Mouse (Mus musculus): ENCODE results near the gene AA986860.

Gene AA986860

DNA sequence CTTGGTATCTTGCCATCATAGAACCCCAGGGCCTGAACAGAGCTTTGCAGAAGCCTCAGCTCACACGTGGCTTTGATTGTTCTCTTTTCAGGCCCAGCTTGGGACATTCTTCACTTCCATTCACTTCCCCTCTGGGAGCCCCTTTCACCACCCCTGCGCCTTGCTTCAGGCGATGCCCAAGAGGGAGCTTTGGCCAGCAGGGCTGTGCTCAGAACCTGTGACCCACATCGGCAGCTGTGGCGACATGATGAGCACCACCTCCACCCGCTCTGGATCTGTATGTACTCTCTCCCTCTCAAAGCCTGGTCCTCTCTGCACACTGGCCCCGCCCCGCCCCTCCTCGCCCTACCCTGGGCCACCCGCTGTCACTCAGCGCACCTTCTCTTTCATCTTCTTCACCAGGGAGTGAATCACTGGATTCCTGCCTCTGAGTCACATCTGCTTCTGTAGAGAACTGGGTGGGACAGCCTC, 5.7 kb downstream of the AA986860 start:
- DNase-seq = no peak

DNA sequence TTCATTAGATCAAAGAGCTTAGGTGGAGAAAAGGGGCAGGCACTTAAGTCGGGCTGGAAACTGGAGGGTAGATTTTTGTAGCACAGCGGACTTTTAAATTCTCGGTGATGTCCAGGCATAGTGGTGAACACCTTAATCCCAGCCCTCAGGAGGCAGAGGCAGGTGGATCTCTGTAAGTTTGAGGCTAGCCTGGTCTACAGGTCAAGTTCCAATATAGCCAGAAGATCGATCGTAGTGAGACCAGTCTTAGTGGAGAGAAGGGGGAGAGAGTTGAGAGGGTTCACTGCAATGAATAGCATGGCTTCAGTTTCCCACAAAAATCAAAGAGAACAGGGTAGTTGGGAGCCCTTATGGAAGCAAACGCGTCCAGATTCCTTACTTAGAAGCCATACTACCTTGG, 6.1 kb downstream of the AA986860 start:
- no peak for DNase-seq

DNA sequence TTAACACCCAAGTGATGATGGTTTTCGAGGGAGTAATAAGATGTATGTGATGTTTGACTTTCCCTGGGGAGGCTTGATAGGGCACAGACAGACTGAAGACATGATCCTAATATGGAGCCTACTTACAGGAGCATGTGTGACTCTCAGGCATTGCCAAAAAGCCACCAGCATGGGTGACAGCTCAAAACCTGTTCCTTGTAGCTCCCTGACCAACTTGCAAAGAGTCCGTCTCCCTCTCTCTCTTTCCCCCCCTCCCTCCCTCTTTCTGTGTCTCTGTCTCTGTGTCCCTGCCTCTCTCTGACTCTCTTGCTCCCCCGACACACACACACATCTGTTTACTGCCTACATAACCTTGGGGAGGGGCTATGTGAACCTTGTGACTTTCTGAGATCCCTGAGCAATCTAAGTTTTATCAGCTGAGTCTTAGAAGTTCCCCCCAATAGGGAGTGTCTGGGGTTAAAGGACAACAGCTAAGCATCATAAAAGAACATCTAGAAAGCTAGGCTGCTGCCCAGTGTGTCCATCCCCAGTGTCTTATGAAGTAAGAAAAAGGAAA, 6.9 kb downstream of the AA986860 start:
- no peak for DNase-seq

DNA sequence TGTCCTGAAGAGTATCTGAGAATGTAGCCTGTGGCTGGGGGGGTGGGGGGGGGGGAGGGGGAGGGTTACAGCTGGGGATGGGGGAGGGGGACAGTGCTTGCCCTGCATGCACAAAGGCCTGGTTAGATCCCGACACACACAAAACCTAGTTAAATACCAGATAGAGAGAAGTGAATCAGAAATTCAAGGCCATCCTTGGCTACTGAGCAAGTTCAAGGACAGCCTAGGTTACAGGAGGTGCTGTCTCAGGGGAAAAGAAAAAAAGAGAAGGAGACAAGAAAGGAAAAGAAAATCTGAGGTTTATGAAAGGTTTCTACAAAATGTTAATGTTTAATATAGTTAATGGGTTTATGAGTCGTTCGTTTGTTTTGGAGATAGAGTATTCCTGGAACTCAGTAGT, 7.9 kb downstream of the AA986860 start:
- no peak for DNase-seq

GRCm38 (mm10) chr1:130740227-130740648, 8.5 kb downstream of the AA986860 start:
- peak; percentile 44 for DNase-seq

GRCm38 (mm10) chr1:130740781-130741720, 9.3 kb downstream of the AA986860 start:
- DNase-seq = peak; percentile 64

DNA sequence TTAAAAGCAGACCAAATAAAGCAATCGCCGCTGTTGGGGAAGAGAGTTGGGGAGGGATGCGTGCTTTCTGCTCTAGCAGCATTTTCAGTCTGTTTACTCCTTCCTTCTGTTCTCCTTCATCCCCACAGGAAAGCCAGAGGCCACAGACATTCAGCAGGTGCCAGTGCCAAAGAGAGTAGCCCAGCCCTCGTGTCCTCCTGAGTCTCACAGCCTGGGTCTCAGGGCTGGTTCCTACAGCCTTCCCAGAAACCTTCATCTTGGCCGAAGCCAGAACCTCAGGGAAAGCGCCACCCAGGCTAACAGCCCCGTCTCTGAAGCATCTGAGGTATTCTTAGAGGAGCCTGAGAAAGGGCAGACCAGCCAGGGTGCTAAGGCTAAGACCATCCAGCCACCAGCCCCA, 10.4 kb downstream of the AA986860 start:
- no peak for DNase-seq

DNA sequence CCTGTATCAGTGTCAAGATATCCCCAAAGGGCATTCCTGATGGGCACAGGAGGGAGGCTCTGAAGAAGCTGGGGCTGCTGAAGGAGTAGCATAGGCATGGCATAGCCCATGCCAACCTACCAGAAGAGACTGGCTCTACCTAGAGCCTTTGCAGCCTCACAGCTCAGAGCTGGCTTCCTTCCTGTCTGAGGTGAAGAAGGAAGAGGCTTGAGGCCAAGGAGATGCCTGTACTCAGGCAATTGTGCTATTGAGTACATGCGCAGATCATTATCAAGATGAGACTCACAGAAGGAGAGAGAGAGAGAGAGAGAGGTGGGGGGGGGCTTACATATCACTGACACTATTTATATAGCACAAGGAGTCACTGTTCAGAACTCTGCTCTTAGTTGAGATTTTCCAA, 12.0 kb downstream of the AA986860 start:
- DNase-seq = no peak

GRCm38 (mm10) chr1:130744217-130744616, 12.4 kb downstream of the AA986860 start:
- DNase-seq = no peak

- no peak for DNase-seq
Observed at GRCm38 (mm10) chr1:130744961-130745360, 13.2 kb downstream of the AA986860 start.

GRCm38 (mm10) chr1:130745591-130745990, 13.8 kb downstream of the AA986860 start:
- DNase-seq = no peak

DNA sequence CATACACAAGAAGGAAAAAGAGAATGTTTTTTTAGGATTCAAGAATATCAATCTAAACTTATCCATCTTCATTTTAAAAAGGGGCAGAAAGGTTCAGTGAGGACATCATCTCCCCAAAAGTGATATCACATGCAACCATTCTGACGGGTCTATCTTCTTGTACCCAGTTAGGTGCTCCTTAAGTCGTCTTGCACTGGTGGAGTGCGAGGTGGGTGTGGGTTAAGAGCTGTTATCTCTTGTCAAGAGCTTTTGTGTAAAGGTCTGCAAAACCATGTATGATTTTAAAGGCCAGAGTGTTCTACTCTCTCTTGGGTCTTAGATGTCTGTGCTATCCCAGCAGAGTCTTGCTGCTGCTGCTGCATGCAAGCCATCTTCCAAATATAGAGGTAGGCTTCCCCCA, 15.0 kb downstream of the AA986860 start:
- DNase-seq = no peak

- peak; percentile 38 for DNase-seq
Observed at GRCm38 (mm10) chr1:130759689-130760088, 27.9 kb downstream of the AA986860 start.

DNA sequence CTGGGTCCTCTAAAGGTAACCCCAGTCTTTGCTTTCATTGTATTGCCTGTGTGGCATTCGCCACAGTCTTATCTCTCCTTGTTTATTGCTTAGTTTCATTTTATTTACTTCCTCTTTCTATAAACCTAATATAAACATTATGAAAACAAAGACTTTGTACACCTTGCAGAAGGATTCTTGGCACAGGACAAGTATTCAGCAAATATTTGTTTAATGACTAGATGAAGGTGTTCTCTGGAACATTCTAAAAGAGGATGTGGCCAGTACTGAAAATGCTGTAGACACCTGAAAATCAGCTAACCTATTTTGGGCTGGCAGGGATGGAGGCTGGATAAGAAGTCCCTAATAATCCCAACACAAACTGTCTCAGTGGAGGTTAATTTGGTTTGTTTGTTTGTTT, 29.8 kb downstream of the AA986860 start:
- DNase-seq = no peak

DNA sequence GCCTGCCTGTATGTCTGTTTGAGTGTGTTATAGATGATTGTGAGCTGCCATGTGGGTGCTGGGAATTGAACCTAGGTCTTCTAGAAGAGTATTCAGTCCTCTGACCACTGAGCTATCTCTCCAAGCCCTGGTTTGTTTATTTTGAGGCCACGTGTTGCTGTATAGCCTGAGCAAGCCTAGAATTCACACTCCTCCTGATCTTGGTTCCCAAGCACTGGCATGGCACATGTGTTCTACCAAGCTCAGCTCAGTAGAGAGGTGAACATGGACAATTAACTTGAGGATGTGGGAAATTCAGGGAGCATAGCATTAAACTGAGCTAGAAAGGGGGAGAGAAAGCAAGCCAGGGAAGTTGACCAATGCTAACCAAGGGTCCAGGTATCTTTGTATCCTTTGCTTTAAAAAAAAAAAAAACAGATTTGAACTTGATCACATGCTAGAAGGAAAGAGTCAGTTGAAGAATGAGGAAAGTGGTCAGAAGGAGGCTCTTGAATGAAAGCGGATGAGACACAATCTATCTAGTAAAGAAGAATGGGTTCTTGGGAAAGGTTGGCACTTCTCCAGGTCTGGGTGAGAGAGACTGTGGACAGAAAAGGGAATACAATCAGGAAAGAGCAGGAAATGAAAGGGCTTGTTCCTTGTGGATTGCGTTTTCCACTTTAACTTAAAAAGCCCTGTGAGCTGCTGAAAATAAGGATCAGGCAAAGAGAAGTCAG, 30.4 kb downstream of the AA986860 start:
- DNase-seq = no peak

DNA sequence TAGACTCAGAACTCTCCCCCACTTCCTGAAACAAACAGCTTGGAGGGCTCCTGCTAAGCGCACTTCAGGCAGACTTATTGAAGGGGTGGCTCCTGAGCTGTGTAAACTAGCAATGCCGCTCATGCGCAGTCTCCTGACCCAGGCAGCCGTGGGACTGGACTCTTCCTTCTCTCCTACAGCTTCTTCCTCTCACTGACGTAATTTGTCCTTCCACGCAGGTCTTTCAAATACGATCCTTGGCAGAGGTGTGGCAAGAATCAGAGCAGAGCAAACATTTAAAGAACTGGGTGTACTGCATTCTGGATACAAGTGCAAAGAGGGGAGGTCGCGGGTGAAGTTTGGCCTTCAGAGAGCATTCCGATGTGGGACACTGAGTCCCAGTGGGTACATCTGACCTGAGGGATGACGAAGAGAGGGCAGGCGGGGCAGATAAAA, 32.3 kb downstream of the AA986860 start:
- DNase-seq = peak; percentile 85

DNA sequence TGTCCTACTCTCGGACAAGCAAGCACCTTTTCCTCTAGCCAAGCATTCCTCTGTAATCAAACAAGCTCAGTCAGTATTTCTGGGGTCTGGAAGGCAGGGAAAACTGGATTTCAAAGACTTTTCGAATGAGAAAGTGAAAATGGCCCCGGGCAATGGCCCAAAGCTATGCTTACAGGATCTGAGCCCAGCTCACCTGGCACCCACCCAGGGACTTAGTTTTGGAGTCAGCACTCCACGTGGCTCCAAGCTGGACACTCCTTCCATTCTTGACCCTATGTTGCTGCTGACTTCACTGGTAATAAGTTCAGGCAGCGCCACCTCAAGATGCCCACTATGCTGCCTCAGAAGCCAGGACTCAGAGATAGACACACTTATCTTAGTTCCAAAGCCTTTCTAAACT, 35.3 kb downstream of the AA986860 start:
- peak; percentile 55 for DNase-seq

DNA sequence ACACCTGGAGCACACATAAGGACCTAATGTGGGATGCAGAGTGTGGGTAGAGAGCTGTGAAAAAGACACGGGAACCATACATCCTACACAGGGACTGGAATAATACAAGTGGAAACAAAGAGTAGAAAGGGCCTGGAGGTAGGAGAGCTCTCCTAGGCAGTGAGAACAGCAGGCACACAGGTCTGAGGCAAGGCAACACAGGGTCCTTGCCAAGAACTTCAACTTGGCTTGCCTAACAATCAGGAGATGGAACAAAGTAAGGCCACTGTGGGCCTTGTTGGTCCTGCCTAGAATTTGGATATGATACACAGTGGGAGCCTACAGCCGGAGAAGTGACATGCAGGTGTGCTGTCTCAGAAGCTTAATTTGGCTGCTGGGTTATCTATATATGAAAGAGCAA, 38.1 kb downstream of the AA986860 start:
- DNase-seq = no peak

- DNase-seq = peak; percentile 70
Observed at GRCm38 (mm10) chr1:130770487-130770886, 38.7 kb downstream of the AA986860 start.

- DNase-seq = no peak
Observed at GRCm38 (mm10) chr1:130770981-130771494, 39.3 kb downstream of the AA986860 start.

- no peak for DNase-seq
Observed at GRCm38 (mm10) chr1:130775234-130775633, 43.5 kb downstream of the AA986860 start.

DNA sequence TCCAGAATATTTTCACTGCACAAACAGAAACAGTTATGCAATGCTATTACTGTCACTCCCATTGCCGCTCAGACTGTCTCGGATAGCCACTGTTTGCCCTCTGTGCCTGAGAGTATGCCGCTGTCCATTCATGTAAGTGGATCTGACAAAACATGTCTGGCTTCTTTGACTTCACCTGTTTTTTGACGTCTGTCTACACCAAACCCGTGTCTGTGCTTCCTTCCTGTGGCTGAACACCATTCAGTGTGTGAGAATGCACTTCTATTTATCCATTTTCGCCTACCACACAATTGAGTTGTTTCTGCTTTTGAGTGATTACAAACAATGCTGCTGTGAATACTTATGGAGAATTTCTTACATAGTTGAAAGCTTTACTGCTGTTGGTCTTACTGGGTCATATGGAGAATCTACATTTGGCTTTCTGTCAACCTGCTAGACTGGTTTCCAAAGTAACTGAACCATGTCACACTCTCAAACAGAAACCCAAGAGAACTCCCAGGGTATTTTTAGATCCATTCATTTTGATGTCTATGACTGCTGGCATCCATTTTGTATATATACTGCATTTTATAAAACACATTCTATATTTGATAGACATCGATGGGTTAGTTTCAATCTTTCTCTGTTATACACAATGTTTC, 44.0 kb downstream of the AA986860 start:
- no peak for DNase-seq

DNA sequence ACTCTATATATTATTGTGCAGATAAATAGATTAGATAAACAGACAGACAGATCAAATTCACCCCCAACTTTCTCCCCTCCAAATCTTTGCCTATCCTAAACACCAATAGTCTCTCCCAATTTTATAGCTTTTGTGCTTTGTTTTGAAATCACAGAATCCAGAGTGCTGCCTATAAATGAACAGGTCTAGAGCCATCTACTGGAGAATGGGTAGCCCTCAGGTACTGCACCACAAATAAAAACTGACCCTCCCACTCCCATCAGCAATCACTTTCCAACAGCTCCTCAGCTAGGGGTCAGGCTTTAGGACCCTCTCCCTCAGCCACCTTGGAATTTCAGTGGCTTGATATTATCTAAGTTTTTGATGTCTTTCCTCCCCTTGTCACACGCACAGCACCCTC, 44.9 kb downstream of the AA986860 start:
- no peak for DNase-seq

Data from lung, postnatal 10 days (tissue).